Mouse (Mus musculus) olfactory bulb, adult 2 months (tissue): ENCODE measurements at regions not wholly inside any gene's neighbourhood (a gene's known extent, or its start where the extent isn't known, plus 50 kb on each side); places are given as distances from the start of the nearest gene placed in this dataset.

Experiments
- CTCF ChIP-seq: fragments of 200-500 bp; IDR thresholded peaks from 2 replicates; pipeline ENCODE4 v1.5.1; 2012; ENCODE audit warnings: low read depth, mild to moderate bottlenecking, low read length, moderate library complexity; ENCODE audit not compliant: insufficient read depth
- POLR2A ChIP-seq: fragments of 200-500 bp; IDR thresholded peaks from 2 replicates; pipeline ENCODE4 v1.6.1; 2012; ENCODE audit warnings: mild to moderate bottlenecking, low read depth, low read length, moderate library complexity; ENCODE audit not compliant: insufficient read depth

GRCm38 (mm10) chr16:76746385-76746784 lies 267.1 kb upstream of the Usp25 start:
- TF ChIP-seq CTCF (no peak), POLR2A (no peak)
